Mouse (Mus musculus) neural tube, embryonic 12.5 days (tissue): ENCODE results near the gene Rab3gap2. TPM values are rescaled to one million over a fixed set of nuclear protein-coding genes. Genes with fewer than 3 reads are reported as not detected.

Source experiments
- ATAC-seq: fragments of 200-750 bp; cut with Nextera tagmentation; 2 replicates; pipeline ENCODE4 v1.8.0; 2017; ENCODE audit warnings: low read depth, mild to moderate bottlenecking, moderate TSS enrichment, moderate library complexity; ENCODE audit not compliant: low FRiP score
- H3K27ac ChIP-seq: fragments of 300-500 bp; sonication (generic); 2 replicates; pipeline ENCODE4 v1.5.1; 2016
- H3K27me3 ChIP-seq: fragments of 300-500 bp; sonication (generic); replicated peaks from 2 replicates; pipeline ENCODE4 v1.6.1; 2016; ENCODE audit warnings: mild to moderate bottlenecking
- H3K36me3 ChIP-seq: fragments of 300-500 bp; sonication (generic); 2 replicates; pipeline ENCODE4 v1.6.1; 2016; ENCODE audit warnings: mild to moderate bottlenecking
- H3K4me1 ChIP-seq: fragments of 300-500 bp; sonication (generic); 2 replicates; pipeline ENCODE4 v1.6.1; 2016
- H3K4me2 ChIP-seq: fragments of 300-500 bp; sonication (generic); replicated peaks from 2 replicates; pipeline ENCODE4 v1.6.1; 2016; ENCODE audit warnings: mild to moderate bottlenecking
- H3K4me3 ChIP-seq: fragments of 300-500 bp; sonication (generic); 2 replicates; pipeline ENCODE4 v1.5.1; 2016
- H3K9ac ChIP-seq: fragments of 300-500 bp; sonication (generic); 2 replicates; pipeline ENCODE4 v1.6.1; 2016; ENCODE audit warnings: mild to moderate bottlenecking
- H3K9me3 ChIP-seq: fragments of 300-500 bp; sonication (generic); 2 replicates; pipeline ENCODE4 v1.6.1; 2016; ENCODE audit warnings: mild to moderate bottlenecking
- WGBS: fragments of 180-500 bp; shearing (Covaris S2); methylation state at CpG from one replicate; pipeline ENCODE4 v1.1.7; 2016; 5-methylcytosine and 5-hydroxymethylcytosine counted together
- polyA plus RNA-seq: library from polyadenylated mRNA; unstranded; fragments of >200 nt; fragmentation: Nextera tagmentation; extraction: Ambion mirVana; gene quantifications from 2 replicates; pipeline ENCODE4 v1.2.1, GENCODE M21; 2016

Rab3gap2 gene
- polyA plus RNA-seq, 1 experiment from 2014 or later: 27.6 TPM

- Histone ChIP-seq H3K4me3 (no peak overlapping the region), H3K9ac (no peak overlapping the region), H3K27ac (no peak overlapping the region), H3K9me3 (no peaks in the 10 kb centered on the region), H3K36me3 (peaks cover 74% of the 10 kb centered on the region), H3K4me1 (no peaks in the 10 kb centered on the region), H3K27me3 (no peaks in the 10 kb centered on the region), H3K4me2 (no peak overlapping the region)
- ATAC-seq: no peak
- WGBS: 94% methylated on average over 5 of the region's 5 CpGs
Observed at GRCm38 (mm10) chr1:185289231-185289630, 85.3 kb downstream of the Rab3gap2 start.

DNA sequence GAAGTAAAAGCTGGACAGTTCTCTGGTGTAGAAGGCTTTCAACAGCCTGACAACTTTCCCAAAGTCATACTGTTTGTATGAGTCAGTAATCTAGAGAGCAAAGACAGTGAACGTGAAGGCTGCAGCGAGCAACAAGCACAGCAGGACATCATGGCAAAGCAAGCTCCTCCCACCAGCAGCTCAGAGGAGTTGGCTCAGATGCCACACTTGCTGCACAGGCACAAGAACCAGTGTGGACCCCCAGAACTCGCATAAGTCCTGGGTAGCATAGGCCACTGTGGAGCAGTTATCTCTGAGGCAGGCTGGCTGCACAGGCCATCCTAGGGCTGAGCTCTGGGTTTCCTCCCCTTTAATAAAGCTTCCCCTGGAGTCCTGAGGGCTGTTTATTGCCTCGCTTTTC lies 87.4 kb downstream of the Rab3gap2 start:
- no peak overlapping the region for H3K4me3 ChIP-seq
- ATAC-seq: no peak
- H3K36me3 ChIP-seq: peaks cover 76% of the 10 kb centered on the region
- no peaks in the 10 kb centered on the region for H3K27me3 ChIP-seq
- no peak overlapping the region for H3K4me2 ChIP-seq
- no peak overlapping the region for H3K27ac ChIP-seq
- no peaks in the 10 kb centered on the region for H3K4me1 ChIP-seq
- WGBS: 71% methylated on average over 4 of the region's 4 CpGs
- H3K9ac ChIP-seq: no peak overlapping the region
- no peaks in the 10 kb centered on the region for H3K9me3 ChIP-seq

DNA sequence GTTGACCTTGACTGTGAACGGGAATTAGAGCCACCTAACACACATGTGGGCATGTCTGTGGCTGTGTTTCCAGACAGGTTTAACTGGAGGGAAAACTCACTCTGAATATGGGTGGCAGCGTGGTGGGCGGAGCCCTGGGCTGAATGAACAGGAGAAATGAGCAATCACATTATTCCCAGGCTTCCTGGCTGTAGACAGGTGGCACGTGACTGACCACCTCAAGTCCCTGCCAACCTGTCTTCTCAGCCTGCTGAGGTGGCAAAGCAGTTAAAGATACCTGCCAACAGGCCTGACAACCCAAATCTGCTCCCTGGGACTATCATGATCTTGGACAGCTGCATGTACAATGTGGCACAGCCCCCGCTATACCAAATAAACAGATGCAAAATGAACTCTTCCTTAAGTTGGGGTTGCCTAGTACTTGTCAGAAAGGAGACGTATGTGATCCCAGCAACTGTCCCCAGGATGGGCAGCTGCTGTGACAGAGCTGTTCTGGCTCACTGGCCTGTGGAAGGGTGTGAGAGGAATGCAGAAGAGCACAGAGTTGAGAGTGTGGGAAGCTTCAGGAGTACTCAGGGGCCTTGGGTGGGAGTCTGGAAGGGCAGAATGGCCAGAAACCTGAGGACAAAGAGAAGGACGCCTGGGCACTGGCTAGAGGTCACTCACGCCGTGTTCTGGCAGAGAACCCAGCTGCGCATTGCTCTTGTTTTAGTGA lies 88.9 kb downstream of the Rab3gap2 start:
- no peaks in the 10 kb centered on the region for H3K9me3 ChIP-seq
- 95% methylated on average over 10 of the region's 10 CpGs for WGBS
- no peak overlapping the region for H3K27ac ChIP-seq
- peaks cover 74% of the 10 kb centered on the region for H3K36me3 ChIP-seq
- H3K9ac ChIP-seq: no peak overlapping the region
- no peaks in the 10 kb centered on the region for H3K4me1 ChIP-seq
- H3K4me2 ChIP-seq: no peak overlapping the region
- no peak for ATAC-seq
- H3K4me3 ChIP-seq: no peak overlapping the region
- no peaks in the 10 kb centered on the region for H3K27me3 ChIP-seq

- Histone ChIP-seq H3K9ac (no peak overlapping the region), H3K4me1 (no peaks in the 10 kb centered on the region), H3K4me2 (no peak overlapping the region), H3K27ac (no peak overlapping the region), H3K9me3 (no peaks in the 10 kb centered on the region), H3K27me3 (no peaks in the 10 kb centered on the region), H3K36me3 (peaks cover 53% of the 10 kb centered on the region), H3K4me3 (no peak overlapping the region)
- 93% methylated on average over 7 of the region's 7 CpGs for WGBS
- no peak for ATAC-seq
Observed at GRCm38 (mm10) chr1:185296850-185297249, 92.9 kb downstream of the Rab3gap2 start.

DNA sequence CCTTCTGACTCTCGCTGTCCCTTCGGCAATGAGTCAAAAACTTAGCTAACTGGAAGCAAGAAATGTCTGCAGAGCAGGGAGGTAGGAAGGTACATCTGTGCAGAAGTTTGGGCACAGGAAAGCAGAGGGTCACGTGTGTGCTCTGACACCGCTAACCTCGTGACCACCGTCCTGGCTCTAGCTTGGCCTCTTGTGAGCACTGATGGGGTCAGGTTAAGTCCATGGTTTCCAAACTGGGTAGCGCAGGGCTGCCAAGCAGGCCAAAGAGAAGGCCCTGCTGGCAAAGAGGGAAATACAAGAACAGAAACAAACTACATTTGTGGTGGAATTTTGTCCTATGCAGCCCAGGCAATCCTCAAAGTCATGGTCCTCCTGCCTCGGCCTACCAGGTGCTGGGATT lies 94.6 kb downstream of the Rab3gap2 start:
- no peak for ATAC-seq
- H3K27me3 ChIP-seq: no peaks in the 10 kb centered on the region
- WGBS: 97% methylated on average over 8 of the region's 8 CpGs
- no peaks in the 10 kb centered on the region for H3K4me1 ChIP-seq
- no peak overlapping the region for H3K27ac ChIP-seq
- H3K36me3 ChIP-seq: peaks cover 47% of the 10 kb centered on the region
- H3K9me3 ChIP-seq: no peaks in the 10 kb centered on the region
- H3K4me2 ChIP-seq: no peak overlapping the region
- no peak overlapping the region for H3K4me3 ChIP-seq
- no peak overlapping the region for H3K9ac ChIP-seq

- ATAC-seq: no peak
- Histone ChIP-seq H3K4me3 (no peak overlapping the region), H3K4me2 (no peak overlapping the region), H3K36me3 (peaks cover 28% of the 10 kb centered on the region), H3K9ac (no peak overlapping the region), H3K27ac (no peak overlapping the region), H3K4me1 (no peaks in the 10 kb centered on the region), H3K27me3 (no peaks in the 10 kb centered on the region), H3K9me3 (no peaks in the 10 kb centered on the region)
- WGBS: 94% methylated on average over 6 of the region's 6 CpGs
Observed at GRCm38 (mm10) chr1:185302816-185303215, 98.9 kb downstream of the Rab3gap2 start.

DNA sequence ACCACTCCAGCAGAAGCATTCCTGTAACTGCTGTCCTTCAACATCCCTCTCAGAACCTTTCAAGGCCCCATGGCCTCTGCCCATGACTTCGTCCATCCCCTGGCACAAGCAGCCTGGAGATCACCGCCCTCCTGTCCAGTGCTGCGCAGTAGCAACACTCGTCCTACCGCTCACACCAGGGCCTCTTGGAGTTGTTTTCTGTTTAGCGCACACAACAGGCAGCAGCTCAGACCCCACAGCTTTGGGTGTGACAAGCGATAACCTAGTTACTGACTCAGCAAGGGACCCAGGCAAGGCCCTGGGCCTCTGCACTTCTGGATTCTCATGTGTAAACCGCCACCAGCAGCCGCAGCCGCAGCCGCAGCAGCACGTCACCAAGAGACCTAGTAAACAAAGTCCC lies 102.9 kb downstream of the Rab3gap2 start:
- H3K9ac ChIP-seq: no peak overlapping the region
- WGBS: 97% methylated on average over 12 of the region's 12 CpGs
- H3K4me1 ChIP-seq: no peaks in the 10 kb centered on the region
- no peak for ATAC-seq
- H3K27ac ChIP-seq: no peak overlapping the region
- no peak overlapping the region for H3K4me2 ChIP-seq
- peaks cover 37% of the 10 kb centered on the region for H3K36me3 ChIP-seq
- H3K27me3 ChIP-seq: no peaks in the 10 kb centered on the region
- H3K9me3 ChIP-seq: no peaks in the 10 kb centered on the region
- H3K4me3 ChIP-seq: no peak overlapping the region

GRCm38 (mm10) chr1:185307645-185308044 lies 103.7 kb downstream of the Rab3gap2 start:
- 93% methylated on average over 7 of the region's 7 CpGs for WGBS
- Histone ChIP-seq H3K4me1 (no peaks in the 10 kb centered on the region), H3K9me3 (no peaks in the 10 kb centered on the region), H3K27me3 (no peaks in the 10 kb centered on the region), H3K36me3 (peaks cover 38% of the 10 kb centered on the region), H3K4me3 (no peak overlapping the region), H3K9ac (no peak overlapping the region), H3K4me2 (no peak overlapping the region), H3K27ac (no peak overlapping the region)
- no peak for ATAC-seq

GRCm38 (mm10) chr1:185308334-185308733 lies 104.4 kb downstream of the Rab3gap2 start:
- Histone ChIP-seq H3K27me3 (no peaks in the 10 kb centered on the region), H3K4me2 (no peak overlapping the region), H3K9ac (no peak overlapping the region), H3K4me1 (no peaks in the 10 kb centered on the region), H3K27ac (no peak overlapping the region), H3K36me3 (peaks cover 34% of the 10 kb centered on the region), H3K4me3 (no peak overlapping the region), H3K9me3 (no peaks in the 10 kb centered on the region)
- WGBS: 95% methylated on average over 2 of the region's 2 CpGs
- ATAC-seq: no peak

GRCm38 (mm10) chr1:185308908-185309307 lies 105.0 kb downstream of the Rab3gap2 start:
- no peak overlapping the region for H3K4me2 ChIP-seq
- no peak overlapping the region for H3K27ac ChIP-seq
- no peak overlapping the region for H3K9ac ChIP-seq
- H3K4me1 ChIP-seq: no peaks in the 10 kb centered on the region
- no peak for ATAC-seq
- no peaks in the 10 kb centered on the region for H3K27me3 ChIP-seq
- H3K9me3 ChIP-seq: no peaks in the 10 kb centered on the region
- WGBS: 88% methylated on average over 4 of the region's 4 CpGs
- peaks cover 37% of the 10 kb centered on the region for H3K36me3 ChIP-seq
- no peak overlapping the region for H3K4me3 ChIP-seq

- H3K4me2 ChIP-seq: no peak overlapping the region
- H3K4me3 ChIP-seq: no peak overlapping the region
- no peaks in the 10 kb centered on the region for H3K4me1 ChIP-seq
- no peak overlapping the region for H3K27ac ChIP-seq
- H3K27me3 ChIP-seq: no peaks in the 10 kb centered on the region
- ATAC-seq: no peak
- H3K9ac ChIP-seq: no peak overlapping the region
- no peaks in the 10 kb centered on the region for H3K9me3 ChIP-seq
- H3K36me3 ChIP-seq: peaks cover 46% of the 10 kb centered on the region
- WGBS: 92% methylated on average over 9 of the region's 9 CpGs
Observed at GRCm38 (mm10) chr1:185311949-185312348, 108.0 kb downstream of the Rab3gap2 start.

- no peak overlapping the region for H3K27ac ChIP-seq
- 95% methylated on average over 4 of the region's 4 CpGs for WGBS
- no peak for ATAC-seq
- peaks cover 53% of the 10 kb centered on the region for H3K36me3 ChIP-seq
- no peaks in the 10 kb centered on the region for H3K9me3 ChIP-seq
- no peak overlapping the region for H3K4me3 ChIP-seq
- no peaks in the 10 kb centered on the region for H3K27me3 ChIP-seq
- H3K9ac ChIP-seq: no peak overlapping the region
- H3K4me2 ChIP-seq: no peak overlapping the region
- no peaks in the 10 kb centered on the region for H3K4me1 ChIP-seq
Observed at GRCm38 (mm10) chr1:185314546-185314945, 110.6 kb downstream of the Rab3gap2 start.

DNA sequence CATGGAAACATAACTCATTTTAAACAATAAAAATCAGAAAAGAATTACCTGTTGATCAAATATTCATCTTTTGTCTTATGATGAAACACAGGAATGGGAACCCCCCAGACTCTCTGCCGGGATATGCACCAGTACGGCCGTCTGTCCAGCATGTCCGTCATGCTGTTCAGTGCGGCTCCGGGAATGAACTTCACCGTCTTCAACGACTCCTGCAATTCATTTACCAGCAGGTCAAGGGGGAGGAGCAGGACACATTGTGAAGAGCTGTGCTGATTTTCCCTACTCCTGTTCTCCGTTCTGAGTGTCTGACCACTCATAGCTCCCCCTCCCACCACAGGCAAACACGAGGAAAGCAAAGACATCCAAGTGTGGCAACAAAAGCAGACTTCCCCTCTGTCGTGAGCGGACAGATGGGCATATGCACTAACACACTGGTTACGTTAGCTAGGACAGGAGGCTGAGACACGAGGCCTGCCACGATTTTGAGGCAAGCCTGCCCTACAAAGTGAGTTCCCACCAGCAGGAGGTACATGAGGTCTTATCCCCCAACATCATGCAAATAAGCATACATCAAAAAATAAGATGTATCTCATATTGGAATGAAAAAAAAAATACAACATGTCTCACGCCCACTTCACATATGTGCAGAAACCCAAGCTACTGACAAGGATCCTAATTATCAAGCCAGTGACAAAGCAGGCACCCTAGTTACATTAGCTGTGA lies 112.1 kb downstream of the Rab3gap2 start:
- Histone ChIP-seq H3K4me1 (no peaks in the 10 kb centered on the region), H3K9ac (no peak overlapping the region), H3K27ac (no peak overlapping the region), H3K36me3 (peaks cover 63% of the 10 kb centered on the region), H3K27me3 (no peaks in the 10 kb centered on the region), H3K4me2 (no peak overlapping the region), H3K4me3 (no peak overlapping the region), H3K9me3 (no peaks in the 10 kb centered on the region)
- ATAC-seq: no peak
- 87% methylated on average over 16 of the region's 16 CpGs for WGBS
